Mouse (Mus musculus): Measurements from ENCODE around the gene Plcb3.

GRCm38 (mm10) chr19:6956461-6956860 lies 19.8 kb downstream of the Plcb3 start:
- TF ChIP-seq POLR2A (IDR thresholded peaks at IDR 0.05; ENCODE audit: low read depth, low read length) (no peak), CTCF (IDR thresholded peaks at IDR 0.05; ENCODE audit: extremely low read depth, insufficient read length, insufficient replicate concordance, low read depth, low read length) (no peak)

Measured in small intestine, adult 2 months (tissue).